Mouse (Mus musculus) ovary, postnatal 14 days (tissue): Measurements from ENCODE around the gene Il1r2.

Source experiments
- DNase-seq: peaks from one replicate; pipeline ENCODE4 v3.0.0; 2022; ENCODE audit warnings: low spot score

Il1r2 gene

GRCm38 (mm10) chr1:40073779-40074178, at the start of gene Il1r2:
Gene Il1r2, plus strand, starts transcription at chr1:40074079.
- DNase-seq = no peak

GRCm38 (mm10) chr1:40024554-40025320, 49.1 kb upstream of the Il1r2 start:
- no peak for DNase-seq

- DNase-seq = no peak
Observed at GRCm38 (mm10) chr1:40025416-40025815, 48.5 kb upstream of the Il1r2 start.

GRCm38 (mm10) chr1:40027116-40027620, 46.7 kb upstream of the Il1r2 start:
- DNase-seq = no peak

GRCm38 (mm10) chr1:40028207-40028998, 45.5 kb upstream of the Il1r2 start:
- DNase-seq = no peak

GRCm38 (mm10) chr1:40029597-40029996, 44.3 kb upstream of the Il1r2 start:
- no peak for DNase-seq

GRCm38 (mm10) chr1:40030287-40030975, 43.4 kb upstream of the Il1r2 start:
- no peak for DNase-seq

- DNase-seq = no peak
Observed at GRCm38 (mm10) chr1:40030976-40031356, 42.9 kb upstream of the Il1r2 start.

GRCm38 (mm10) chr1:40031626-40032025, 42.3 kb upstream of the Il1r2 start:
- DNase-seq = no peak

GRCm38 (mm10) chr1:40033315-40033714, 40.6 kb upstream of the Il1r2 start:
- no peak for DNase-seq

- DNase-seq = no peak
Observed at GRCm38 (mm10) chr1:40033743-40034420, 40.0 kb upstream of the Il1r2 start.

GRCm38 (mm10) chr1:40037831-40038230, 36.0 kb upstream of the Il1r2 start:
- DNase-seq = no peak

- no peak for DNase-seq
Observed at GRCm38 (mm10) chr1:40045686-40046085, 28.2 kb upstream of the Il1r2 start.

GRCm38 (mm10) chr1:40046600-40046999, 27.3 kb upstream of the Il1r2 start:
- no peak for DNase-seq

- no peak for DNase-seq
Observed at GRCm38 (mm10) chr1:40051157-40051556, 22.7 kb upstream of the Il1r2 start.

GRCm38 (mm10) chr1:40052156-40052555, 21.7 kb upstream of the Il1r2 start:
- no peak for DNase-seq

- no peak for DNase-seq
Observed at GRCm38 (mm10) chr1:40053071-40053470, 20.8 kb upstream of the Il1r2 start.

- no peak for DNase-seq
Observed at GRCm38 (mm10) chr1:40055051-40055450, 18.8 kb upstream of the Il1r2 start.

GRCm38 (mm10) chr1:40055963-40056362, 17.9 kb upstream of the Il1r2 start:
- DNase-seq = no peak

- no peak for DNase-seq
Observed at GRCm38 (mm10) chr1:40057351-40057750, 16.5 kb upstream of the Il1r2 start.

GRCm38 (mm10) chr1:40058013-40058412, 15.9 kb upstream of the Il1r2 start:
- no peak for DNase-seq
